Mouse (Mus musculus) stomach, embryonic 14.5 days (tissue): Measurements from ENCODE around the gene Bcar3. TPM values are rescaled to one million over a fixed set of nuclear protein-coding genes. Genes with fewer than 3 reads are reported as not detected.

Experiments used
- ATAC-seq: fragments of 200-750 bp; cut with Nextera tagmentation; 2 replicates; pipeline ENCODE4 v1.8.0; 2017; ENCODE audit warnings: low read depth, moderate TSS enrichment; ENCODE audit not compliant: insufficient number of reproducible peaks, insufficient read depth, low FRiP score
- H3K27ac ChIP-seq: fragments of 300-500 bp; sonication (generic); 2 replicates; pipeline ENCODE4 v1.5.1; 2014; ENCODE audit warnings: mild to moderate bottlenecking, low read length, moderate library complexity, mixed read lengths
- H3K27me3 ChIP-seq: fragments of 300-500 bp; sonication (generic); 2 replicates; pipeline ENCODE4 v1.6.1; 2014; ENCODE audit warnings: low read length, control low read depth, mixed read lengths; ENCODE audit not compliant: control insufficient read depth, insufficient read depth
- H3K36me3 ChIP-seq: fragments of 300-500 bp; sonication (generic); 2 replicates; pipeline ENCODE4 v1.6.1; 2014; ENCODE audit warnings: mild to moderate bottlenecking, control low read depth, low read length, moderate library complexity, mixed read lengths; ENCODE audit not compliant: control insufficient read depth, insufficient read depth
- H3K4me1 ChIP-seq: fragments of 300-500 bp; sonication (generic); 2 replicates; pipeline ENCODE4 v1.6.1; 2014; ENCODE audit warnings: low read length, control low read depth, mixed read lengths; ENCODE audit not compliant: control insufficient read depth, insufficient read depth
- H3K4me2 ChIP-seq: fragments of 300-500 bp; sonication (generic); replicated peaks from 2 replicates; pipeline ENCODE4 v1.6.1; 2014; ENCODE audit warnings: low read depth, low read length, control low read depth
- H3K4me3 ChIP-seq: fragments of 300-500 bp; sonication (generic); 2 replicates; pipeline ENCODE4 v1.5.1; 2014; ENCODE audit warnings: low read depth, low read length, control low read depth
- H3K9ac ChIP-seq: fragments of 300-500 bp; sonication (generic); replicated peaks from 2 replicates; pipeline ENCODE4 v1.6.1; 2014; ENCODE audit warnings: low read depth, mild to moderate bottlenecking, control low read depth, low read length, moderate library complexity, mixed read lengths
- H3K9me3 ChIP-seq: fragments of 300-500 bp; sonication (generic); 2 replicates; pipeline ENCODE4 v1.6.1; 2016; ENCODE audit warnings: low read depth, low read length, control low read depth; ENCODE audit not compliant: control insufficient read depth
- WGBS: fragments of 180-500 bp; shearing (Covaris S2); extraction: QIAGEN DNeasy Blood & Tissue Kit; methylation state at CpG from one replicate; pipeline ENCODE4 v1.1.7; 2014; 5-methylcytosine and 5-hydroxymethylcytosine counted together
- polyA plus RNA-seq: library from polyadenylated mRNA; unstranded; fragments of >200 nt; fragmentation: Nextera tagmentation; extraction: Ambion mirVana; gene quantifications from 2 replicates; pipeline ENCODE4 v1.2.1, GENCODE M21; 2014

Bcar3 gene
- polyA plus RNA-seq, 1 experiment from 2014 or later, result 11.3 TPM

- H3K27me3 ChIP-seq, result no peaks in the 10 kb centered on the region
- H3K4me2 ChIP-seq, result no peak overlapping the region
- WGBS, result 30% methylated on average over 8 of the region's 8 CpGs
- H3K4me3 ChIP-seq, result no peak overlapping the region
- ATAC-seq, result no peak
- H3K27ac ChIP-seq, result no peak overlapping the region
- no peaks in the 10 kb centered on the region for H3K4me1 ChIP-seq
- no peak overlapping the region for H3K9ac ChIP-seq
- H3K9me3 ChIP-seq, result no peaks in the 10 kb centered on the region
- H3K36me3 ChIP-seq, result no peaks in the 10 kb centered on the region
Measured at GRCm38 (mm10) chr3:122405203-122405956, 111.4 kb downstream of the Bcar3 start.

- H3K4me1 ChIP-seq, result no peaks in the 10 kb centered on the region
- no peaks in the 10 kb centered on the region for H3K36me3 ChIP-seq
- ATAC-seq, result no peak
- no peak overlapping the region for H3K9ac ChIP-seq
- no peaks in the 10 kb centered on the region for H3K27me3 ChIP-seq
- H3K9me3 ChIP-seq, result no peaks in the 10 kb centered on the region
- WGBS, result 72% methylated on average over 8 of the region's 8 CpGs
- no peak overlapping the region for H3K4me2 ChIP-seq
- H3K27ac ChIP-seq, result no peak overlapping the region
- no peak overlapping the region for H3K4me3 ChIP-seq
Measured at GRCm38 (mm10) chr3:122406416-122406815, 112.5 kb downstream of the Bcar3 start.

- Histone ChIP-seq H3K4me1 (no peaks in the 10 kb centered on the region), H3K4me3 (no peak overlapping the region), H3K9ac (no peak overlapping the region), H3K9me3 (no peaks in the 10 kb centered on the region), H3K36me3 (no peaks in the 10 kb centered on the region), H3K27me3 (no peaks in the 10 kb centered on the region), H3K27ac (no peak overlapping the region), H3K4me2 (no peak overlapping the region)
- 92% methylated on average over 6 of the region's 6 CpGs for WGBS
- ATAC-seq, result no peak
Measured at GRCm38 (mm10) chr3:122407757-122408156, 113.8 kb downstream of the Bcar3 start.

- H3K9me3 ChIP-seq, result no peaks in the 10 kb centered on the region
- WGBS, result 76% methylated on average over 15 of the region's 15 CpGs
- H3K4me2 ChIP-seq, result no peak overlapping the region
- H3K27ac ChIP-seq, result no peak overlapping the region
- H3K4me1 ChIP-seq, result no peaks in the 10 kb centered on the region
- H3K4me3 ChIP-seq, result no peak overlapping the region
- H3K36me3 ChIP-seq, result no peaks in the 10 kb centered on the region
- no peak; the same call in 1 of the 2 replicates for ATAC-seq
- no peak overlapping the region for H3K9ac ChIP-seq
- no peaks in the 10 kb centered on the region for H3K27me3 ChIP-seq
Measured at GRCm38 (mm10) chr3:122408798-122409311, 114.9 kb downstream of the Bcar3 start.

DNA sequence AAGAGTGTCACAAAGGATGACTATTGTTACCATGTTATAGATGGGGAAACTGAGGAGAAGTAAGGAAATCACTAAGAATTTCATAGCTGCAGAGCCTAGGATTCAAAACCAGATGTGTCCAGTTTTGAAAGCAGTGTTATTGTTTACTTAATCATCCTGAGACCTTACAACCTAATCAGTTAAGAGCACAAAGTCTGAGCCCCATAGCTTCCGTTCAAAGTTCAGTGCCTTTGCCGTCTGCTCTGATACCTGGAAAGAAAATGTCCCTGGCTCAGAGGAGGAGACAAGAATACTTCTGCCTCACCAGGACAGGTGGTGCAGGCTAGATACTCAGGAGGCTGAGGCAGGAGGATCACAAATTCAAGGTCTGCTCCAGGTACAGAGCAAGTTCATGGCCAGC is 117.7 kb downstream of the Bcar3 start:
- Histone ChIP-seq H3K9ac (no peak overlapping the region), H3K4me2 (no peak overlapping the region), H3K4me3 (no peak overlapping the region), H3K27ac (no peak overlapping the region), H3K27me3 (no peaks in the 10 kb centered on the region), H3K36me3 (no peaks in the 10 kb centered on the region), H3K9me3 (no peaks in the 10 kb centered on the region), H3K4me1 (peaks cover 4% of the 10 kb centered on the region; the same call in 1 of the 2 replicates)
- WGBS, result 72% methylated on average over 2 of the region's 2 CpGs
- ATAC-seq, result no peak

DNA sequence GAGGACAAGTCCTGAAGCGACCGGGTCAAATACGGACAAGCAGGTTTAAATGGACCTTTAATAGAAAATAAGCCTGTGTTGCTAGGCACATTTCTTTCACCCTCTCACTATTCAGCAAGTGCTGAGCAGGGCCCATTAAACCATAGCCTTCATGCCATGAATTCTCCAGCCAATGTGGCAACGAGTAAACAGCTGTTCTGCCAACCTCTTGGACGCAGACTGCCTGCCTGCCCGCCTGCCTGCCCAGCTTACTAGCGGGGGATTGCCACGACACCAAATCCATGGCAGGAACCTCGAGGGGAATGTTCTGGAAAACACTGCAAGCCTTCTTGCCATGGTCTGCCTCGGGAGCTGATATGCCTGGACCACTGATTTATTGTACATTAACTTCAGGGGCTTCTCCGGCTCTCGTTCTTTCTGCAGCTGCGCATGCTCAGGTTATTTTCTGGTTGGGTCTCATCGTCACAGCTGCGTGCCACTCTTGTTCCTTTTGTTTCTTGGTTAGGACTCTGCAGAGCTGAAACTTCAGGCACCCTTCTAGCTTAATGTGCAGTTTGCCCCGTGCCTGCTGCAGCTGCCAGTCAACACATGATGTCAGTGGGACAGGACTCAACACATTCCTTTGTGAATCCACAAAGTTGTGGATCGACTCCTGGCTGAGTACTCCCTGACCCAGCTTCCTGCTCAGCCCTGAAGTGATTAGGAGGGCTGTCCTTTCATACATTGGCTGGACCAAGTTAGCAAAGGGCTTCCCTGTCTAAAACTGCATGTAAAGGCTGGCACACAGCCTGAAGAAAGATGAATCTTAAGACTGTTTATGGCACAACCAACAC is 120.0 kb downstream of the Bcar3 start:
- no peaks in the 10 kb centered on the region for H3K36me3 ChIP-seq
- no peak overlapping the region for H3K9ac ChIP-seq
- H3K4me1 ChIP-seq, result peaks cover 4% of the 10 kb centered on the region; the same call in 1 of the 2 replicates
- H3K27me3 ChIP-seq, result no peaks in the 10 kb centered on the region
- ATAC-seq, result no peak
- H3K9me3 ChIP-seq, result no peaks in the 10 kb centered on the region
- no peak overlapping the region for H3K27ac ChIP-seq
- no peak overlapping the region for H3K4me3 ChIP-seq
- H3K4me2 ChIP-seq, result peak overlapping the region; percentile 19
- WGBS, result 27% methylated on average over 17 of the region's 17 CpGs

DNA sequence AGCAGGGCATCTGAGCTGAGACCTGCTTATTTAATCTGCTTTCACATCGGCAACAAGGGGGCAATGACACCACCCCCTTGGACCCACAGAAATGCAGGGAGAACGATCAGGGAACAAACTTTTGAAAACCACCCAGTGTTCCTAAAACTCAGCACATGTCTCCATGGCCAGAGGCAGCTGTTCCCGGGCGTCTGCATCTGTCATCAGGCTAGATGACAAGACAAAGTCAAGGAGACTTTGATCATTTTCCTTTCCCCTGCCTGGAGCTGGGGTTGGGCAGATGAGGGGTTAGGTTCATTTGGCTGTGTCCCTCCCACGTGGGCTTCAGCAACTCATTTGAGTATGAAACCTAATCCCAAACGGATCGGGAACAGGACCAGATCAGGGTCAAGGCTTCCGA is 120.9 kb downstream of the Bcar3 start:
- no peak overlapping the region for H3K4me2 ChIP-seq

GRCm38 (mm10) chr3:122417466-122417865 is 123.5 kb downstream of the Bcar3 start:
- ATAC-seq, result no peak
- no peaks in the 10 kb centered on the region for H3K27me3 ChIP-seq
- H3K4me1 ChIP-seq, result peaks cover 4% of the 10 kb centered on the region; the same call in 1 of the 2 replicates
- no peak overlapping the region for H3K4me3 ChIP-seq
- H3K9ac ChIP-seq, result no peak overlapping the region
- H3K27ac ChIP-seq, result no peak overlapping the region
- 64% methylated on average over 11 of the region's 11 CpGs for WGBS
- no peaks in the 10 kb centered on the region for H3K9me3 ChIP-seq
- H3K4me2 ChIP-seq, result no peak overlapping the region
- no peaks in the 10 kb centered on the region for H3K36me3 ChIP-seq

More for the DNA sequence above, 120.9 kb downstream of the Bcar3 start:
- no peaks in the 10 kb centered on the region for H3K27me3 ChIP-seq
- ATAC-seq, result no peak
- H3K4me1 ChIP-seq, result peaks cover 4% of the 10 kb centered on the region; the same call in 1 of the 2 replicates
- H3K4me3 ChIP-seq, result no peak overlapping the region
- H3K9ac ChIP-seq, result no peak overlapping the region
- WGBS, result 59% methylated on average over 8 of the region's 8 CpGs
- no peaks in the 10 kb centered on the region for H3K36me3 ChIP-seq
- H3K27ac ChIP-seq, result no peak overlapping the region
- H3K9me3 ChIP-seq, result no peaks in the 10 kb centered on the region
